Mouse (Mus musculus): ENCODE data around the gene Taar8c. TPM values are rescaled to one million over a fixed set of nuclear protein-coding genes. Genes with fewer than 3 reads are reported as not detected.
"Not testable (repeated sequence)": the region's sequence is repeated elsewhere in the genome, so short reads cannot be mapped to it uniquely, and the experiment has no call there.

The Taar8c gene
- polyA plus RNA-seq, 1 experiment from 2014 or later = not detected

- no peaks in the 10 kb centered on the region for H3K4me1 ChIP-seq
- H3K9ac ChIP-seq (replicated peaks) = no peak overlapping the region
- no peaks in the 10 kb centered on the region for H3K27me3 ChIP-seq
- no peaks in the 10 kb centered on the region for H3K9me3 ChIP-seq
- WGBS = 53% methylated on average over 3 of the region's 3 CpGs
- no peak overlapping the region for H3K4me2 ChIP-seq (replicated peaks)
- no peaks in the 10 kb centered on the region for H3K36me3 ChIP-seq
- H3K27ac ChIP-seq (replicated peaks) = no peak overlapping the region
- H3K4me3 ChIP-seq = no peak overlapping the region
- ATAC-seq (replicated peaks) = no peak
These were observed 6.5 kb upstream of the Taar8c start for GRCm38 (mm10) chr10:24108236-24108635.

- Histone ChIP-seq H3K4me1 (no peaks in the 10 kb centered on the region), H3K4me3 (no peak overlapping the region), H3K4me2 (replicated peaks) (no peak overlapping the region), H3K36me3 (no peaks in the 10 kb centered on the region), H3K9me3 (no peaks in the 10 kb centered on the region), H3K9ac (replicated peaks) (no peak overlapping the region), H3K27ac (replicated peaks) (no peak overlapping the region), H3K27me3 (no peaks in the 10 kb centered on the region)
- ATAC-seq (replicated peaks) = no peak
- 47% methylated on average over 5 of the region's 5 CpGs for WGBS
These were observed 6.0 kb upstream of the Taar8c start for GRCm38 (mm10) chr10:24107747-24108146.

GRCm38 (mm10) chr10:24103299-24103698, 1.6 kb upstream of the Taar8c start:
- not testable (repeated sequence) for H3K27ac ChIP-seq (replicated peaks); H3K4me2 ChIP-seq (replicated peaks); ATAC-seq (replicated peaks); H3K27me3 ChIP-seq; H3K4me1 ChIP-seq; H3K36me3 ChIP-seq; H3K9me3 ChIP-seq; H3K4me3 ChIP-seq; H3K9ac ChIP-seq (replicated peaks)
- 41% methylated on average over 1 of the region's 1 CpGs for WGBS

- not testable (repeated sequence) for ATAC-seq (replicated peaks); H3K4me2 ChIP-seq (replicated peaks); H3K9ac ChIP-seq (replicated peaks); H3K36me3 ChIP-seq; H3K4me1 ChIP-seq; H3K27ac ChIP-seq (replicated peaks); H3K4me3 ChIP-seq; H3K27me3 ChIP-seq; H3K9me3 ChIP-seq
- 74% methylated on average over 2 of the region's 2 CpGs for WGBS
These were observed 4.7 kb downstream of the Taar8c start for GRCm38 (mm10) chr10:24097010-24097409.

- no peak within 1 kb of the TSS for H3K9ac ChIP-seq (replicated peaks)
- 70% methylated on average over 2 of the region's 2 CpGs for WGBS
- H3K27ac ChIP-seq (replicated peaks) = no peak within 1 kb of the TSS
- H3K4me3 ChIP-seq = no peak within 1 kb of the TSS
- no peak for ATAC-seq (replicated peaks)
- no peaks in the 10 kb centered on the region for H3K4me1 ChIP-seq
- H3K27me3 ChIP-seq = no peaks in the 10 kb centered on the region
- no peak within 1 kb of the TSS for H3K4me2 ChIP-seq (replicated peaks)
- H3K36me3 ChIP-seq = no peaks in the 10 kb centered on the region
- no peaks in the 10 kb centered on the region for H3K9me3 ChIP-seq
These were observed 9.5 kb downstream of the Taar8c start, which contains the start of gene Taar8b for GRCm38 (mm10) chr10:24092194-24092593. Taar8b (minus strand) TSS chr10:24092294.

GRCm38 (mm10) chr10:24087168-24087567, 14.5 kb downstream of the Taar8c start:
- no peak for ATAC-seq (replicated peaks)
- no peak overlapping the region for H3K4me3 ChIP-seq
- H3K4me1 ChIP-seq = no peaks in the 10 kb centered on the region
- H3K4me2 ChIP-seq (replicated peaks) = no peak overlapping the region
- H3K9ac ChIP-seq (replicated peaks) = no peak overlapping the region
- H3K27ac ChIP-seq (replicated peaks) = no peak overlapping the region
- H3K9me3 ChIP-seq = no peaks in the 10 kb centered on the region
- no peaks in the 10 kb centered on the region for H3K36me3 ChIP-seq
- WGBS = 93% methylated on average over 2 of the region's 2 CpGs
- no peaks in the 10 kb centered on the region for H3K27me3 ChIP-seq

- Histone ChIP-seq H3K4me1 (no peaks in the 10 kb centered on the region), H3K9me3 (no peaks in the 10 kb centered on the region), H3K27ac (replicated peaks) (no peak overlapping the region), H3K27me3 (no peaks in the 10 kb centered on the region), H3K36me3 (no peaks in the 10 kb centered on the region), H3K4me2 (replicated peaks) (no peak overlapping the region), H3K9ac (replicated peaks) (no peak overlapping the region), H3K4me3 (no peak overlapping the region)
- ATAC-seq (replicated peaks) = no peak
- 89% methylated on average over 5 of the region's 5 CpGs for WGBS
These were observed 15.2 kb downstream of the Taar8c start for GRCm38 (mm10) chr10:24086555-24086954.

- no peaks in the 10 kb centered on the region for H3K9me3 ChIP-seq
- H3K9ac ChIP-seq (replicated peaks) = no peak overlapping the region
- no peak overlapping the region for H3K4me2 ChIP-seq (replicated peaks)
- no peak overlapping the region for H3K4me3 ChIP-seq
- H3K27ac ChIP-seq (replicated peaks) = no peak overlapping the region
- no peaks in the 10 kb centered on the region for H3K36me3 ChIP-seq
- H3K27me3 ChIP-seq = no peaks in the 10 kb centered on the region
- ATAC-seq (replicated peaks) = no peak
- 34% methylated on average over 5 of the region's 5 CpGs for WGBS
- no peaks in the 10 kb centered on the region for H3K4me1 ChIP-seq
These were observed 15.8 kb downstream of the Taar8c start for GRCm38 (mm10) chr10:24085936-24086335.

GRCm38 (mm10) chr10:24080166-24080565, 21.5 kb downstream of the Taar8c start:
- no peaks in the 10 kb centered on the region for H3K27me3 ChIP-seq
- H3K36me3 ChIP-seq = no peaks in the 10 kb centered on the region
- no peaks in the 10 kb centered on the region for H3K9me3 ChIP-seq
- no peak overlapping the region for H3K9ac ChIP-seq (replicated peaks)
- peak; percentile 69; the same call in 1 of the 2 replicates for ATAC-seq (replicated peaks)
- no peaks in the 10 kb centered on the region for H3K4me1 ChIP-seq
- 47% methylated on average over 3 of the region's 3 CpGs for WGBS
- no peak overlapping the region for H3K4me2 ChIP-seq (replicated peaks)
- no peak overlapping the region for H3K27ac ChIP-seq (replicated peaks)
- H3K4me3 ChIP-seq = no peak overlapping the region

- not testable (repeated sequence) for H3K4me2 ChIP-seq (replicated peaks); H3K4me1 ChIP-seq; H3K4me3 ChIP-seq; H3K27me3 ChIP-seq; H3K9me3 ChIP-seq; H3K9ac ChIP-seq (replicated peaks); ATAC-seq (replicated peaks); H3K27ac ChIP-seq (replicated peaks); H3K36me3 ChIP-seq
- 79% methylated on average over 2 of the region's 4 CpGs for WGBS
These were observed 25.5 kb downstream of the Taar8c start, which contains the start of gene Taar8a for GRCm38 (mm10) chr10:24076200-24076599. Taar8a (plus strand) TSS chr10:24076500.

- not testable (repeated sequence) for H3K4me2 ChIP-seq (replicated peaks); H3K4me3 ChIP-seq; H3K9ac ChIP-seq (replicated peaks); H3K4me1 ChIP-seq; H3K27me3 ChIP-seq; ATAC-seq (replicated peaks); H3K9me3 ChIP-seq; H3K36me3 ChIP-seq; H3K27ac ChIP-seq (replicated peaks)
- WGBS = 57% methylated on average over 2 of the region's 2 CpGs
These were observed 27.0 kb downstream of the Taar8c start for GRCm38 (mm10) chr10:24074751-24075150.

GRCm38 (mm10) chr10:24058986-24059385, 42.7 kb downstream of the Taar8c start:
- Histone ChIP-seq H3K9ac (replicated peaks) (no peak overlapping the region), H3K4me1 (no peaks in the 10 kb centered on the region), H3K27ac (replicated peaks) (no peak overlapping the region), H3K36me3 (no peaks in the 10 kb centered on the region), H3K4me2 (replicated peaks) (no peak overlapping the region), H3K27me3 (no peaks in the 10 kb centered on the region), H3K9me3 (no peaks in the 10 kb centered on the region), H3K4me3 (no peak overlapping the region)
- ATAC-seq (replicated peaks) = no peak
- WGBS = 92% methylated on average over 3 of the region's 3 CpGs

GRCm38 (mm10) chr10:24052039-24052438, 49.7 kb downstream of the Taar8c start:
- Histone ChIP-seq H3K9ac (replicated peaks) (no peak overlapping the region), H3K4me1 (no peaks in the 10 kb centered on the region), H3K4me2 (replicated peaks) (no peak overlapping the region), H3K27ac (replicated peaks) (no peak overlapping the region), H3K9me3 (no peaks in the 10 kb centered on the region), H3K4me3 (no peak overlapping the region), H3K27me3 (no peaks in the 10 kb centered on the region), H3K36me3 (no peaks in the 10 kb centered on the region)
- WGBS = 54% methylated on average over 5 of the region's 5 CpGs
- no peak for ATAC-seq (replicated peaks)

Data from forebrain, embryonic 15.5 days (tissue).